Mouse (Mus musculus) midbrain, embryonic 16.5 days (tissue): ENCODE results near the gene Nhp2. TPM values are rescaled to one million over a fixed set of nuclear protein-coding genes. Genes with fewer than 3 reads are reported as not detected.
"Not testable (repeated sequence)": the region's sequence is repeated elsewhere in the genome, so short reads cannot be mapped to it uniquely, and the experiment has no call there.

Source experiments
- ATAC-seq: fragments of 200-750 bp; cut with Nextera tagmentation; 2 replicates; pipeline ENCODE4 v1.8.0; 2017; ENCODE audit warnings: moderate TSS enrichment
- H3K27ac ChIP-seq: fragments of 300-500 bp; sonication (generic); 2 replicates; pipeline ENCODE4 v1.5.1; 2014; ENCODE audit warnings: mild to moderate bottlenecking, low read length, mixed read lengths
- H3K27me3 ChIP-seq: fragments of 300-500 bp; sonication (generic); 2 replicates; pipeline ENCODE4 v1.6.1; 2014; ENCODE audit warnings: low read depth, low read length, mixed read lengths; ENCODE audit not compliant: control insufficient read depth, insufficient read depth
- H3K36me3 ChIP-seq: fragments of 300-500 bp; sonication (generic); 2 replicates; pipeline ENCODE4 v1.6.1; 2014; ENCODE audit warnings: mild to moderate bottlenecking, low read length, moderate library complexity, mixed read lengths; ENCODE audit not compliant: control insufficient read depth, insufficient read depth
- H3K4me1 ChIP-seq: fragments of 300-500 bp; sonication (generic); 2 replicates; pipeline ENCODE4 v1.6.1; 2014; ENCODE audit warnings: mild to moderate bottlenecking, low read length, mixed read lengths; ENCODE audit not compliant: control insufficient read depth, insufficient read depth
- H3K4me2 ChIP-seq: fragments of 300-500 bp; sonication (generic); 2 replicates; pipeline ENCODE4 v1.6.1; 2014; ENCODE audit warnings: mild to moderate bottlenecking, low read length, mixed read lengths
- H3K4me3 ChIP-seq: fragments of 300-500 bp; sonication (generic); 2 replicates; pipeline ENCODE4 v1.5.1; 2014; ENCODE audit warnings: low read depth, mild to moderate bottlenecking, low read length, moderate library complexity, mixed read lengths
- H3K9ac ChIP-seq: fragments of 300-500 bp; sonication (generic); 2 replicates; pipeline ENCODE4 v1.6.1; 2014; ENCODE audit warnings: low read depth, low read length, mixed read lengths
- H3K9me3 ChIP-seq: fragments of 300-500 bp; sonication (generic); replicated peaks from 2 replicates; pipeline ENCODE4 v1.6.1; 2014; ENCODE audit warnings: mild to moderate bottlenecking, low read length, mixed read lengths; ENCODE audit not compliant: control insufficient read depth, poor library complexity, severe bottlenecking
- WGBS: fragments of 180-500 bp; shearing (Covaris S2); extraction: QIAGEN DNeasy Blood & Tissue Kit; methylation state at CpG from one replicate; pipeline ENCODE4 v1.1.7; 2014; 5-methylcytosine and 5-hydroxymethylcytosine counted together
- polyA plus RNA-seq: library from polyadenylated mRNA; unstranded; fragments of >200 nt; fragmentation: Nextera tagmentation; extraction: Ambion mirVana; gene quantifications from 2 replicates; pipeline ENCODE4 v1.2.1, GENCODE M21; 2015

The Nhp2 gene
- polyA plus RNA-seq, 1 experiment from 2014 or later = 83.7 TPM

GRCm38 (mm10) chr11:51653736-51654135 lies 34.2 kb downstream of the Nhp2 start:
- Histone ChIP-seq H3K9me3 (no peaks in the 10 kb centered on the region), H3K27ac (no peak overlapping the region), H3K4me3 (no peak overlapping the region), H3K9ac (no peak overlapping the region), H3K4me1 (peaks cover 13% of the 10 kb centered on the region), H3K27me3 (peaks cover 6% of the 10 kb centered on the region; the same call in 1 of the 2 replicates), H3K4me2 (no peak overlapping the region), H3K36me3 (no peaks in the 10 kb centered on the region)
- no peak for ATAC-seq
- WGBS = 85% methylated on average over 6 of the region's 6 CpGs

- H3K27me3 ChIP-seq = no peaks in the 10 kb centered on the region; the same call in 1 of the 2 replicates
- H3K27ac ChIP-seq = no peak overlapping the region
- 95% methylated on average over 3 of the region's 3 CpGs for WGBS
- H3K9me3 ChIP-seq = no peaks in the 10 kb centered on the region
- peaks cover 3% of the 10 kb centered on the region for H3K4me1 ChIP-seq
- no peaks in the 10 kb centered on the region for H3K36me3 ChIP-seq
- no peak for ATAC-seq
- H3K4me3 ChIP-seq = no peak overlapping the region
- H3K9ac ChIP-seq = no peak overlapping the region
- H3K4me2 ChIP-seq = no peak overlapping the region
These were observed 35.4 kb downstream of the Nhp2 start for GRCm38 (mm10) chr11:51654891-51655290.

GRCm38 (mm10) chr11:51656798-51657521 lies 37.4 kb downstream of the Nhp2 start:
- no peak overlapping the region for H3K4me2 ChIP-seq
- WGBS = 86% methylated on average over 10 of the region's 10 CpGs
- H3K36me3 ChIP-seq = no peaks in the 10 kb centered on the region
- no peaks in the 10 kb centered on the region for H3K27me3 ChIP-seq
- no peak overlapping the region for H3K9ac ChIP-seq
- no peak for ATAC-seq
- H3K27ac ChIP-seq = no peak overlapping the region
- no peaks in the 10 kb centered on the region for H3K4me1 ChIP-seq
- H3K9me3 ChIP-seq = no peaks in the 10 kb centered on the region
- no peak overlapping the region for H3K4me3 ChIP-seq

- no peaks in the 10 kb centered on the region for H3K9me3 ChIP-seq
- H3K4me3 ChIP-seq = no peak overlapping the region
- 74% methylated on average over 7 of the region's 7 CpGs for WGBS
- H3K4me1 ChIP-seq = no peaks in the 10 kb centered on the region
- H3K27ac ChIP-seq = no peak overlapping the region
- H3K4me2 ChIP-seq = no peak overlapping the region
- no peaks in the 10 kb centered on the region for H3K27me3 ChIP-seq
- H3K9ac ChIP-seq = no peak overlapping the region
- no peaks in the 10 kb centered on the region for H3K36me3 ChIP-seq
- ATAC-seq = no peak
These were observed 38.8 kb downstream of the Nhp2 start for GRCm38 (mm10) chr11:51658291-51658690.

GRCm38 (mm10) chr11:51658705-51659104 lies 39.2 kb downstream of the Nhp2 start:
- Histone ChIP-seq H3K9ac (no peak overlapping the region), H3K27me3 (no peaks in the 10 kb centered on the region), H3K36me3 (no peaks in the 10 kb centered on the region), H3K4me2 (no peak overlapping the region), H3K9me3 (no peaks in the 10 kb centered on the region), H3K4me3 (no peak overlapping the region), H3K4me1 (no peaks in the 10 kb centered on the region), H3K27ac (no peak overlapping the region)
- ATAC-seq = no peak
- WGBS = 75% methylated on average over 6 of the region's 6 CpGs

- no peaks in the 10 kb centered on the region for H3K36me3 ChIP-seq
- H3K4me3 ChIP-seq = no peak overlapping the region
- no peak overlapping the region for H3K4me2 ChIP-seq
- no peaks in the 10 kb centered on the region for H3K9me3 ChIP-seq
- no peaks in the 10 kb centered on the region for H3K4me1 ChIP-seq
- WGBS = 78% methylated on average over 16 of the region's 16 CpGs
- no peak for ATAC-seq
- no peak overlapping the region for H3K9ac ChIP-seq
- no peaks in the 10 kb centered on the region for H3K27me3 ChIP-seq
- H3K27ac ChIP-seq = no peak overlapping the region
These were observed 42.4 kb downstream of the Nhp2 start for GRCm38 (mm10) chr11:51661867-51662365.

- 73% methylated on average over 7 of the region's 7 CpGs for WGBS
These were observed 43.1 kb downstream of the Nhp2 start for GRCm38 (mm10) chr11:51662632-51663031.

GRCm38 (mm10) chr11:51664747-51665146 lies 45.2 kb downstream of the Nhp2 start:
- H3K4me2 ChIP-seq, H3K9me3 ChIP-seq, ATAC-seq, H3K36me3 ChIP-seq, H3K9ac ChIP-seq, H3K27ac ChIP-seq, H3K27me3 ChIP-seq, H3K4me1 ChIP-seq, H3K4me3 ChIP-seq: not testable (repeated sequence)
- WGBS = 95% methylated on average over 7 of the region's 7 CpGs

More at GRCm38 (mm10) chr11:51662632-51663031, 43.1 kb downstream of the Nhp2 start:
- H3K27ac ChIP-seq = no peak overlapping the region
- no peak overlapping the region for H3K9ac ChIP-seq
- H3K27me3 ChIP-seq = no peaks in the 10 kb centered on the region
- no peak overlapping the region for H3K4me2 ChIP-seq
- no peak for ATAC-seq
- H3K36me3 ChIP-seq = no peaks in the 10 kb centered on the region
- H3K4me3 ChIP-seq = no peak overlapping the region
- no peaks in the 10 kb centered on the region for H3K9me3 ChIP-seq
- H3K4me1 ChIP-seq = no peaks in the 10 kb centered on the region

- Histone ChIP-seq H3K27me3 (no peaks in the 10 kb centered on the region), H3K27ac (no peak overlapping the region), H3K9ac (no peak overlapping the region), H3K36me3 (no peaks in the 10 kb centered on the region), H3K4me3 (no peak overlapping the region), H3K9me3 (no peaks in the 10 kb centered on the region), H3K4me2 (no peak overlapping the region), H3K4me1 (no peaks in the 10 kb centered on the region)
- ATAC-seq = no peak
- 98% methylated on average over 7 of the region's 7 CpGs for WGBS
These were observed 51.3 kb downstream of the Nhp2 start for GRCm38 (mm10) chr11:51670846-51671245.
